Mouse (Mus musculus): ENCODE measurements around the gene Armc2.

- no peak for TF ChIP-seq EP300 (IDR thresholded peaks at IDR 0.05; ENCODE audit: low read depth)
- no peak for TF ChIP-seq CTCF (IDR thresholded peaks at IDR 0.05; ENCODE audit: low read depth)
Observed at GRCm38 (mm10) chr10:42010761-42011435, 7.3 kb downstream of the Armc2 start.

Measured in liver, postnatal 0 days (tissue).